Mouse (Mus musculus) CD4-positive helper T cell, adult 2 months (primary cell): ENCODE results near the gene Mest.

Experiments
- DNase-seq: peaks from one replicate; pipeline ENCODE4 v3.0.0-alpha.2; 2012; ENCODE audit warnings: low read depth, missing footprints, low spot score

Gene Mest

GRCm38 (mm10) chr6:30703977-30704602, 19.3 kb upstream of the Mest start:
- no peak for DNase-seq

GRCm38 (mm10) chr6:30709115-30709514, 14.2 kb upstream of the Mest start:
- no peak for DNase-seq

GRCm38 (mm10) chr6:30710371-30711364, 12.7 kb upstream of the Mest start:
- no peak for DNase-seq

GRCm38 (mm10) chr6:30711365-30711763, 12.0 kb upstream of the Mest start:
- no peak for DNase-seq

GRCm38 (mm10) chr6:30712484-30712883, 10.9 kb upstream of the Mest start:
- no peak for DNase-seq

- DNase-seq, result no peak
Observed at GRCm38 (mm10) chr6:30713455-30713854, 9.9 kb upstream of the Mest start.

GRCm38 (mm10) chr6:30713896-30714295, 9.5 kb upstream of the Mest start:
- no peak for DNase-seq

GRCm38 (mm10) chr6:30714891-30715471, 8.4 kb upstream of the Mest start:
- no peak for DNase-seq

GRCm38 (mm10) chr6:30716796-30717195, 6.6 kb upstream of the Mest start:
- DNase-seq, result no peak

- no peak for DNase-seq
Observed at GRCm38 (mm10) chr6:30722385-30723164, 772 bp upstream of the Mest start.

- DNase-seq, result no peak
Observed at GRCm38 (mm10) chr6:30730301-30730971, 7.1 kb downstream of the Mest start.

GRCm38 (mm10) chr6:30732571-30733130, 9.3 kb downstream of the Mest start:
- DNase-seq, result no peak

GRCm38 (mm10) chr6:30734465-30734864, 11.1 kb downstream of the Mest start:
- no peak for DNase-seq

GRCm38 (mm10) chr6:30734988-30735727, 11.8 kb downstream of the Mest start:
- peak; percentile 17 for DNase-seq

- no peak for DNase-seq
Observed at GRCm38 (mm10) chr6:30735728-30736371, 12.5 kb downstream of the Mest start.

- no peak for DNase-seq
Observed at GRCm38 (mm10) chr6:30736372-30736762, 13.0 kb downstream of the Mest start.

GRCm38 (mm10) chr6:30736864-30737547, 13.7 kb downstream of the Mest start:
- DNase-seq, result no peak

- DNase-seq, result peak; percentile 30
Observed at GRCm38 (mm10) chr6:30737548-30738463, 14.5 kb downstream of the Mest start.
